In genomic region chr9:88718593-88718992, GRCm38 (mm10) we compare ENCODE assay signal across 11 mouse cellular contexts. TPM values are rescaled to one million over a fixed set of nuclear protein-coding genes. Genes with fewer than 3 reads are reported as not detected.
A peak's percentile ranks its signal among the peaks of the same experiment; 100 is the strongest.
DNase-seq lines count a peak whose midpoint lies in the region; ATAC-seq and TF ChIP-seq lines count a peak whose summit lies in the region.
"Not testable (repeated sequence)": the region's sequence is repeated elsewhere in the genome, so short reads cannot be mapped to it uniquely, and the experiment has no call there.
"Had no signal": no experiment of that assay in that cellular context is flagged by ENCODE, and none has a peak within 500 bp of the region (broad histone marks: within the 10 kb centered on the region; RNA-seq: fewer than 3 reads in every experiment).

No protein-coding gene starts in this region.

- DNase-seq in adrenal gland, adult (ENCODE audit: inconsistent age in 2 of 2, low spot score in 1 of 2) = peak; percentile 11 to 60
- peak; percentile 27 to 34 for DNase-seq in cerebellum, postnatal 25 days
- not testable (repeated sequence) for DNase-seq in forebrain, postnatal 0 days; hindbrain, embryonic 14.5 days (ENCODE audit: low spot score); liver, embryonic 13.5 days
- peak; percentile 16 for DNase-seq in thymus, postnatal 4 days

- 62% methylated on average over 5 of the region's 5 CpGs for WGBS in forebrain, postnatal 0 days
- 83% methylated on average over 4 of the region's 5 CpGs for WGBS in hindbrain, embryonic 14.5 days
- 74% methylated on average over 5 of the region's 5 CpGs for WGBS in kidney, embryonic 16.5 days
- WGBS in liver, embryonic 13.5 days (ENCODE audit: insufficient replicate concordance) = 72% methylated on average over 5 of the region's 5 CpGs
- WGBS in midbrain, embryonic 15.5 days = 69% methylated on average over 5 of the region's 5 CpGs

- not testable (repeated sequence) for H3K9me3 ChIP-seq in forebrain, postnatal 0 days (ENCODE audit: low read length); hindbrain, embryonic 14.5 days (ENCODE audit: control insufficient read depth, low read length); kidney, embryonic 16.5 days (ENCODE audit: low read length); liver, embryonic 13.5 days (replicated peaks); midbrain, embryonic 15.5 days

- not testable (repeated sequence) for ATAC-seq in forebrain, postnatal 0 days; hindbrain, embryonic 14.5 days (ENCODE audit: low FRiP score); kidney, embryonic 16.5 days (ENCODE audit: low FRiP score, low TSS enrichment); liver, embryonic 13.5 days (ENCODE audit: low read depth); midbrain, embryonic 15.5 days (replicated peaks)

- H3K4me3 ChIP-seq in forebrain, postnatal 0 days (ENCODE audit: low read depth, low read length); liver, embryonic 13.5 days (replicated peaks): not testable (repeated sequence)
- H3K4me3 ChIP-seq in hindbrain, embryonic 14.5 days (replicated peaks; ENCODE audit: low read length) = peak overlapping the region; percentile 35
- peak overlapping the region; percentile 37; the same call in 1 of the 2 replicates for H3K4me3 ChIP-seq in kidney, embryonic 16.5 days (ENCODE audit: low read length)
- H3K4me3 ChIP-seq in midbrain, embryonic 15.5 days = peak overlapping the region; percentile 37

- H3K36me3 ChIP-seq in forebrain, postnatal 0 days (ENCODE audit: insufficient read depth); hindbrain, embryonic 14.5 days (replicated peaks; ENCODE audit: control insufficient read depth, insufficient read depth); kidney, embryonic 16.5 days (ENCODE audit: insufficient read depth, low read length); liver, embryonic 13.5 days; midbrain, embryonic 15.5 days (replicated peaks): not testable (repeated sequence)

- not testable (repeated sequence) for H3K27me3 ChIP-seq in forebrain, postnatal 0 days (ENCODE audit: insufficient read depth, low read length); hindbrain, embryonic 14.5 days (ENCODE audit: control insufficient read depth, insufficient read depth, low read length); kidney, embryonic 16.5 days (ENCODE audit: insufficient read depth, low read length); liver, embryonic 13.5 days; midbrain, embryonic 15.5 days (replicated peaks)

- H3K4me2 ChIP-seq in forebrain, postnatal 0 days (ENCODE audit: low read depth) = peak overlapping the region; percentile 46
- H3K4me2 ChIP-seq in hindbrain, embryonic 14.5 days (replicated peaks) = peak overlapping the region; percentile 57
- H3K4me2 ChIP-seq in kidney, embryonic 16.5 days (replicated peaks; ENCODE audit: low read depth, low read length) = peak overlapping the region; percentile 49
- H3K4me2 ChIP-seq in liver, embryonic 13.5 days = peak overlapping the region; percentile 55
- H3K4me2 ChIP-seq in midbrain, embryonic 15.5 days = peak overlapping the region; percentile 42

- H3K4me1 ChIP-seq in forebrain, postnatal 0 days (ENCODE audit: insufficient read depth); hindbrain, embryonic 14.5 days (replicated peaks; ENCODE audit: control insufficient read depth, insufficient read depth, low read length); kidney, embryonic 16.5 days (ENCODE audit: insufficient read depth, low read length); liver, embryonic 13.5 days (replicated peaks); midbrain, embryonic 15.5 days: not testable (repeated sequence)

- not testable (repeated sequence) for H3K9ac ChIP-seq in forebrain, postnatal 0 days; kidney, embryonic 16.5 days (replicated peaks; ENCODE audit: low read length); liver, embryonic 13.5 days; midbrain, embryonic 15.5 days
- H3K9ac ChIP-seq in hindbrain, embryonic 14.5 days = peak overlapping the region; percentile 58; the same call in 1 of the 2 replicates

- TF ChIP-seq CTCF in forebrain, postnatal 0 days (IDR thresholded peaks at IDR 0.05; ENCODE audit: low read depth) = not testable (repeated sequence)

- H3K27ac ChIP-seq in forebrain, postnatal 0 days (ENCODE audit: low read depth, low read length); hindbrain, embryonic 14.5 days; kidney, embryonic 16.5 days (ENCODE audit: low read length); liver, embryonic 13.5 days; midbrain, embryonic 15.5 days: not testable (repeated sequence)

RNA-seq across cellular contexts. Expression of gene Mthfsl, which starts 1.5 kb away (rescaled TPM):
- total RNA-seq in forebrain, postnatal 0 days (2014; rRNA removed) = 11.2 and 14.8 TPM in 2 replicates
- polyA plus RNA-seq in forebrain, postnatal 0 days (2015; fragmentation: Nextera tagmentation; extraction: Ambion mirVana) = 41.8 and 52.8 TPM in 2 replicates
- 37.1 and 40.0 TPM in 2 replicates for polyA plus RNA-seq in hindbrain, embryonic 14.5 days (2014; fragmentation: Nextera tagmentation; extraction: Ambion mirVana)
- 37.9 and 50.8 TPM in 2 replicates for polyA plus RNA-seq in kidney, embryonic 16.5 days (2015; fragmentation: Nextera tagmentation; extraction: Ambion mirVana)
- 25.2 and 27.7 TPM in 2 replicates for polyA plus RNA-seq in liver, embryonic 13.5 days (2015; fragmentation: Nextera tagmentation; extraction: Ambion mirVana)
- 36.3 and 42.0 TPM in 2 replicates for polyA plus RNA-seq in midbrain, embryonic 15.5 days (2015; fragmentation: Nextera tagmentation; extraction: Ambion mirVana)

RNA-seq across cellular contexts. Expression of gene Bcl2a1d, which starts 13.1 kb away (rescaled TPM):
- 0.62 TPM in 1 of 2 replicates, not detected in the other for total RNA-seq in forebrain, postnatal 0 days (2014; rRNA removed)
- polyA plus RNA-seq in forebrain, postnatal 0 days (2015; fragmentation: Nextera tagmentation; extraction: Ambion mirVana) = not detected in 2 replicates
- polyA plus RNA-seq in hindbrain, embryonic 14.5 days (2014; fragmentation: Nextera tagmentation; extraction: Ambion mirVana) = 0.39 and 0.63 TPM in 2 replicates
- 0.35 and 0.67 TPM in 2 replicates for polyA plus RNA-seq in kidney, embryonic 16.5 days (2015; fragmentation: Nextera tagmentation; extraction: Ambion mirVana)
- 0.18 and 0.20 TPM in 2 replicates for polyA plus RNA-seq in liver, embryonic 13.5 days (2015; fragmentation: Nextera tagmentation; extraction: Ambion mirVana)
- polyA plus RNA-seq in midbrain, embryonic 15.5 days (2015; fragmentation: Nextera tagmentation; extraction: Ambion mirVana) = not detected in 2 replicates
- total RNA-seq: gastrocnemius, postnatal 36 days; layer of hippocampus, postnatal 36 days had no signal
- polyA plus RNA-seq: neural tube, embryonic 11.5 days had no signal
